Mouse (Mus musculus) MEL (cell line): ENCODE measurements around the gene Naga. TPM values are rescaled to one million over a fixed set of nuclear protein-coding genes. Genes with fewer than 3 reads are reported as not detected.
"Not testable (repeated sequence)": the region's sequence is repeated elsewhere in the genome, so short reads cannot be mapped to it uniquely, and the experiment has no call there.

ENCODE experiments used
- DNase-seq: peaks from one replicate; pipeline ENCODE4 v3.0.0; 2011; ENCODE audit warnings: low read depth, low spot score
- H3K27ac ChIP-seq: 2 replicates; pipeline ENCODE4 v1.5.1; 2012; ENCODE audit warnings: low read depth, mild to moderate bottlenecking, control low read depth, low read length, moderate library complexity; ENCODE audit not compliant: control insufficient read depth
- H3K27me3 ChIP-seq, 2 experiments: fragments of 150-350 bp in 1 of 2; sonication (generic) in 1 of 2; 2 replicates each; pipeline ENCODE4 v1.6.1; 2012; ENCODE audit warnings: low read length in 2 of 2, mild to moderate bottlenecking in 2 of 2, improper control_type of control experiment in 1 of 2, moderate library complexity in 1 of 2; ENCODE audit not compliant: insufficient read depth in 2 of 2, control insufficient read depth in 1 of 2
- H3K36me3 ChIP-seq, 2 experiments: 2 replicates each; pipeline ENCODE4 v1.6.1; 2012 to 2014; ENCODE audit warnings: low read length in 2 of 2, improper control_type of control experiment in 1 of 2, inconsistent platforms in 1 of 2, mild to moderate bottlenecking in 1 of 2; ENCODE audit not compliant: insufficient read depth in 2 of 2, control insufficient read depth in 1 of 2
- H3K4me1 ChIP-seq, 2 experiments: fragments of 150-350 bp in 1 of 2; sonication (generic) in 1 of 2; 2 replicates each; pipeline ENCODE4 v1.6.1; 2012; ENCODE audit warnings: low read length in 2 of 2, improper control_type of control experiment in 1 of 2, mild to moderate bottlenecking in 1 of 2; ENCODE audit not compliant: insufficient read depth in 2 of 2, control insufficient read depth in 1 of 2
- H3K4me3 ChIP-seq, 2 experiments: fragments of 150-350 bp in 1 of 2; sonication (generic) in 1 of 2; 2 replicates each; pipeline ENCODE4 v1.5.1; 2012; ENCODE audit warnings: low read depth in 2 of 2, low read length in 2 of 2, mild to moderate bottlenecking in 2 of 2, moderate library complexity in 2 of 2, control low read depth in 1 of 2, improper control_type of control experiment in 1 of 2; ENCODE audit not compliant: control insufficient read depth in 1 of 2, insufficient read depth in 1 of 2
- H3K79me2 ChIP-seq: 2 replicates; pipeline ENCODE4 v1.6.1; 2012; ENCODE audit warnings: mild to moderate bottlenecking, low read length, moderate library complexity; ENCODE audit not compliant: control insufficient read depth, poor library complexity, insufficient read depth
- H3K9ac ChIP-seq: 2 replicates; pipeline ENCODE4 v1.6.1; 2012; ENCODE audit warnings: low read depth, mild to moderate bottlenecking, control low read depth, low read length, moderate library complexity; ENCODE audit not compliant: control insufficient read depth, poor library complexity, severe bottlenecking
- H3K9me3 ChIP-seq: fragments of 150-350 bp; sonication (generic); replicated peaks from 2 replicates; pipeline ENCODE4 v1.6.1; 2012; ENCODE audit warnings: mild to moderate bottlenecking, low read length, improper control_type of control experiment, moderate library complexity; ENCODE audit not compliant: insufficient read depth
- BHLHE40 ChIP-seq: IDR thresholded peaks from 2 replicates; pipeline ENCODE4 v1.6.1; 2012; ENCODE audit warnings: low read depth, mild to moderate bottlenecking, inconsistent platforms, low read length, improper control_type of control experiment, borderline replicate concordance
- CHD1 ChIP-seq: IDR thresholded peaks from 2 replicates; pipeline ENCODE4 v1.6.1; 2012; ENCODE audit warnings: low read depth, mild to moderate bottlenecking, inconsistent platforms, low read length, improper control_type of control experiment
- CHD2 ChIP-seq: IDR thresholded peaks from 2 replicates; pipeline ENCODE4 v1.6.1; 2011; ENCODE audit warnings: low read length, improper control_type of control experiment
- CTCF ChIP-seq, 3 experiments: IDR thresholded peaks in 2 of 3; conservative IDR thresholded peaks in 1 of 3; 2 replicates each; pipeline ENCODE4 v1.5.1; 2011 to 2012; ENCODE audit warnings: low read length in 3 of 3, low read depth in 2 of 3, mild to moderate bottlenecking in 2 of 3, improper control_type of control experiment in 1 of 3, inconsistent platforms in 1 of 3, mixed read lengths in 1 of 3, moderate library complexity in 1 of 3; ENCODE audit not compliant: control insufficient read depth in 1 of 3, insufficient read depth in 1 of 3, poor library complexity in 1 of 3, severe bottlenecking in 1 of 3
- E2F4 ChIP-seq: IDR thresholded peaks from 2 replicates; pipeline ENCODE4 v1.6.1; 2011; ENCODE audit warnings: low read depth, low read length, improper control_type of control experiment, borderline replicate concordance
- ELF1 ChIP-seq: IDR thresholded peaks from 2 replicates; pipeline ENCODE4 v1.6.1; 2014; ENCODE audit warnings: low read depth, mild to moderate bottlenecking, inconsistent platforms, low read length, improper control_type of control experiment, moderate library complexity
- EP300 ChIP-seq, 2 experiments: IDR thresholded peaks; 2 replicates each; pipeline ENCODE4 v1.6.1; 2011; ENCODE audit warnings: improper control_type of control experiment in 2 of 2, low read length in 2 of 2, low read depth in 1 of 2, mild to moderate bottlenecking in 1 of 2
- ETS1 ChIP-seq: IDR thresholded peaks from 2 replicates; pipeline ENCODE4 v1.6.1; 2012; ENCODE audit warnings: low read depth, mild to moderate bottlenecking, inconsistent platforms, low read length, improper control_type of control experiment, moderate library complexity
- GABPA ChIP-seq: IDR thresholded peaks from 2 replicates; pipeline ENCODE4 v1.6.1; 2012; ENCODE audit warnings: low read depth, mild to moderate bottlenecking, inconsistent platforms, low read length, improper control_type of control experiment, moderate library complexity
- GATA1 ChIP-seq: IDR thresholded peaks from 2 replicates; pipeline ENCODE4 v1.6.1; 2011; ENCODE audit warnings: low read depth, low read length, improper control_type of control experiment
- MAFK ChIP-seq: IDR thresholded peaks from 2 replicates; pipeline ENCODE4 v1.6.1; 2011; ENCODE audit warnings: low read depth, mild to moderate bottlenecking, low read length, improper control_type of control experiment, borderline replicate concordance
- MAX ChIP-seq: IDR thresholded peaks from 2 replicates; pipeline ENCODE4 v1.6.1; 2011; ENCODE audit warnings: low read length, improper control_type of control experiment
- MEF2A ChIP-seq: IDR thresholded peaks from 2 replicates; pipeline ENCODE4 v1.6.1; 2014; ENCODE audit warnings: low read depth, mild to moderate bottlenecking, inconsistent platforms, low read length, improper control_type of control experiment; ENCODE audit not compliant: poor library complexity, insufficient replicate concordance, severe bottlenecking; ENCODE audit errors: extremely low read depth
- MXI1 ChIP-seq: IDR thresholded peaks from 2 replicates; pipeline ENCODE4 v1.6.1; 2011; ENCODE audit warnings: mild to moderate bottlenecking, low read depth, low read length, improper control_type of control experiment
- MYB ChIP-seq: IDR thresholded peaks from 2 replicates; pipeline ENCODE4 v1.6.1; 2011; ENCODE audit warnings: mild to moderate bottlenecking, low read depth, low read length, improper control_type of control experiment
- POLR2A ChIP-seq, 2 experiments: IDR thresholded peaks; 2 replicates each; pipeline ENCODE4 v1.6.1; 2011 to 2012; ENCODE audit warnings: low read length in 2 of 2, mild to moderate bottlenecking in 2 of 2, control low read depth in 1 of 2, improper control_type of control experiment in 1 of 2, low read depth in 1 of 2, moderate library complexity in 1 of 2; ENCODE audit not compliant: control insufficient read depth in 1 of 2, insufficient read depth in 1 of 2, poor library complexity in 1 of 2
- POLR2AphosphoS2 ChIP-seq: IDR thresholded peaks from 2 replicates; pipeline ENCODE4 v1.6.1; 2011; ENCODE audit warnings: low read length, improper control_type of control experiment
- POLR2AphosphoS5 ChIP-seq: IDR thresholded peaks from 2 replicates; pipeline ENCODE4 v1.6.1; 2012; ENCODE audit warnings: low read depth, borderline replicate concordance, mild to moderate bottlenecking, inconsistent platforms, low read length, moderate library complexity, mixed read lengths
- RCOR1 ChIP-seq: IDR thresholded peaks from 2 replicates; pipeline ENCODE4 v1.6.1; 2012; ENCODE audit warnings: low read depth, mild to moderate bottlenecking, inconsistent platforms, low read length, improper control_type of control experiment
- SIN3A ChIP-seq: IDR thresholded peaks from 2 replicates; pipeline ENCODE4 v1.6.1; 2012; ENCODE audit warnings: low read length, improper control_type of control experiment, inconsistent platforms
- TBP ChIP-seq: IDR thresholded peaks from 2 replicates; pipeline ENCODE4 v1.8.0; 2011; ENCODE audit warnings: low read depth, low read length, improper control_type of control experiment
- TCF12 ChIP-seq: IDR thresholded peaks from 2 replicates; pipeline ENCODE4 v1.6.1; 2014; ENCODE audit warnings: low read depth, mild to moderate bottlenecking, inconsistent platforms, low read length, improper control_type of control experiment, moderate library complexity
- UBTF ChIP-seq: IDR thresholded peaks from 2 replicates; pipeline ENCODE4 v1.6.1; 2012; ENCODE audit warnings: low read depth, mild to moderate bottlenecking, inconsistent platforms, low read length, improper control_type of control experiment, moderate library complexity, borderline replicate concordance; ENCODE audit not compliant: insufficient read depth
- ZC3H11A ChIP-seq: IDR thresholded peaks from 2 replicates; pipeline ENCODE4 v1.6.1; 2012; ENCODE audit warnings: low read depth, mild to moderate bottlenecking, inconsistent platforms, low read length, improper control_type of control experiment
- ZKSCAN1 ChIP-seq: IDR thresholded peaks from 2 replicates; pipeline ENCODE4 v1.6.1; 2012; ENCODE audit warnings: low read depth, mild to moderate bottlenecking, inconsistent platforms, low read length, improper control_type of control experiment, moderate library complexity
- ZMIZ1 ChIP-seq: IDR thresholded peaks from 2 replicates; pipeline ENCODE4 v1.6.1; 2012; ENCODE audit warnings: low read depth, mild to moderate bottlenecking, inconsistent platforms, low read length, improper control_type of control experiment, moderate library complexity
- ZNF384 ChIP-seq: IDR thresholded peaks from 2 replicates; pipeline ENCODE4 v1.6.1; 2012; ENCODE audit warnings: low read depth, mild to moderate bottlenecking, inconsistent platforms, low read length, improper control_type of control experiment
- polyA plus RNA-seq, 2 experiments: library from polyadenylated mRNA; stranded (reverse) in 1 of 2; unstranded in 1 of 2; fragments of >175 nt in 1 of 2; fragments of >200 nt in 1 of 2; gene quantifications; 2 replicates each; pipeline versions ENCODE4 v1.2.1 to v1.2.4; 2012; ENCODE audit warnings: low replicate concordance in 2 of 2, low read depth in 1 of 2; ENCODE audit not compliant: insufficient read length in 2 of 2, insufficient read depth in 1 of 2, missing spikeins in 1 of 2
- total RNA-seq: library from RNA; depleted of rRNA; stranded (reverse); fragments of 300-350 nt; gene quantifications from 2 replicates; pipeline ENCODE4 v1.2.3, GENCODE M21; 2012

Naga gene
- total and polyA plus RNA-seq, 3 experiments, result 26.4 to 59.5 TPM; not detected in 1

- H3K27ac ChIP-seq, result no peak overlapping the region
- no peak overlapping the region for H3K9ac ChIP-seq
- no peaks in the 10 kb centered on the region for H3K79me2 ChIP-seq
- no peak overlapping the region for H3K4me3 ChIP-seq
- no peak for DNase-seq
- TF ChIP-seq POLR2AphosphoS5 (no peak), CTCF (IDR thresholded peaks at IDR 0.05 in 2 of 3, conservative IDR thresholded peaks at IDR 0.05 in 1 of 3; ENCODE audit: control insufficient read depth in 1 of 3, insufficient read depth in 1 of 3, low read depth in 2 of 3, low read length in 3 of 3, poor library complexity in 1 of 3, severe bottlenecking in 1 of 3) (no peak), POLR2A (IDR thresholded peaks at IDR 0.05; ENCODE audit: control insufficient read depth in 1 of 2, insufficient read depth in 1 of 2, low read depth in 1 of 2, low read length in 2 of 2, poor library complexity in 1 of 2) (no peak), ZMIZ1 (no peak), CHD2 (no peak), MEF2A (no peak), MYB (no peak), TCF12 (no peak), ELF1 (no peak), MAX (no peak), MAFK (no peak), SIN3A (no peak), ETS1 (no peak), GATA1 (no peak), BHLHE40 (no peak), POLR2AphosphoS2 (no peak)
- H3K27me3 ChIP-seq, result peaks cover 2 to 3% of the 10 kb centered on the region in 2 experiments; a peak in 3 of 4 replicates
- H3K4me1 ChIP-seq, result no peaks in the 10 kb centered on the region
- H3K9me3 ChIP-seq, result no peaks in the 10 kb centered on the region
- no peaks in the 10 kb centered on the region for H3K36me3 ChIP-seq
Measured at GRCm38 (mm10) chr15:82368851-82369250, 30.1 kb upstream of the Naga start.

- no peak overlapping the region for H3K9ac ChIP-seq
- H3K9me3 ChIP-seq, result no peaks in the 10 kb centered on the region
- H3K36me3 ChIP-seq, result no peaks in the 10 kb centered on the region
- TF ChIP-seq MEF2A (no peak), TBP (no peak), ZC3H11A (no peak), UBTF (no peak), POLR2AphosphoS2 (no peak), MXI1 (no peak), GABPA (no peak), ZNF384 (no peak), CHD1 (no peak), SIN3A (no peak), ZMIZ1 (no peak), ZKSCAN1 (no peak), RCOR1 (no peak), MAFK (no peak), EP300 (IDR thresholded peaks at IDR 0.05; ENCODE audit: low read depth in 1 of 2, low read length in 2 of 2) (no peak), MYB (no peak), E2F4 (no peak)
- no peak overlapping the region for H3K27ac ChIP-seq
- no peak for DNase-seq
- no peaks in the 10 kb centered on the region for H3K79me2 ChIP-seq
- no peaks in the 10 kb centered on the region for H3K4me1 ChIP-seq
- H3K27me3 ChIP-seq, result peaks cover 2 to 3% of the 10 kb centered on the region in 2 experiments; a peak in 3 of 4 replicates
- H3K4me3 ChIP-seq, result no peak overlapping the region
Measured at GRCm38 (mm10) chr15:82368146-82368545, 29.4 kb upstream of the Naga start.

DNA sequence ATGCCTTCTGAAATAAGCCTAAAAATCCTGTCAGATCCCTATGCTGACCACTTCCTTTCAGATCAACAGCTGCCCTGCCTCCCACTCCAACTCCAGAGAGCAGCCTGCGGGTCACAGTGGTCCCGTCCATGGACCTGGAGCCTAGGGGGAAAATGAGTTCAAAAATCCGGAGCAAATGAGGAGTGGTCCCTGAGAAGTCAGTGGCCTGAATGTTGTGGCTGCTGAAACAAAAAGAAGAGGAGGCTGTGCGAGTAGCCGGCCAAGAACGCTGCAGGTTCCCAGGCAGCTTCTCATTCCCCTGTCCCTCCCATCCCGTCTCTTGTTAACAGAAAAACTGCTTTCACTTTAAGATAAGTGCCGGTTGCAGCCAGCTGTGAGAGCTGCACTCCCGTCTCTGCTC, 25.8 kb upstream of the Naga start:
- not testable (repeated sequence) for H3K27me3 ChIP-seq, H3K36me3 ChIP-seq, H3K9me3 ChIP-seq, H3K79me2 ChIP-seq
- Histone ChIP-seq H3K4me3 (peak overlapping the region; percentile 75 to 78), H3K27ac (peak overlapping the region; percentile 96), H3K4me1 (peaks cover 8 to 13% of the 10 kb centered on the region in 2 experiments), H3K9ac (peak overlapping the region; percentile 77)
- DNase-seq, result peak; percentile 42
